Mouse (Mus musculus) small intestine, adult 2 months (tissue): Measurements from ENCODE around the gene Pcca.

Source experiments
- CTCF ChIP-seq: fragments of 200-500 bp; IDR thresholded peaks from 2 replicates; pipeline ENCODE4 v1.5.1; 2012; ENCODE audit warnings: low read depth, mild to moderate bottlenecking, control low read depth, inconsistent platforms, low read length, moderate library complexity, mixed read lengths; ENCODE audit not compliant: insufficient replicate concordance, insufficient read length; ENCODE audit errors: extremely low read depth
- POLR2A ChIP-seq: fragments of 200-500 bp; IDR thresholded peaks from 2 replicates; pipeline ENCODE4 v1.6.1; 2012; ENCODE audit warnings: low read depth, mild to moderate bottlenecking, control low read depth, inconsistent platforms, low read length, moderate library complexity

- TF ChIP-seq CTCF (no peak), POLR2A (no peak)
Observed at GRCm38 (mm10) chr14:122755559-122755958, 221.4 kb downstream of the Pcca start.
